Mouse (Mus musculus): ENCODE measurements around the gene Tango6. TPM values are rescaled to one million over a fixed set of nuclear protein-coding genes. Genes with fewer than 3 reads are reported as not detected.

Tango6 gene
- total and polyA plus RNA-seq, 3 experiments = 2.9 to 6.4 (median 4.5) TPM

- dilution Hi-C loops (cut with MboI; ENCODE audit: extremely low pct_ligation_motif_present, extremely low pct_unique_long_range_greater_than_20kb, low sequenced_read_pairs) (no loop called here), in situ Hi-C loops (cut with MboI; ENCODE audit: low pct_ligation_motif_present, low pct_unique_long_range_greater_than_20kb, low sequenced_read_pairs) (no loop called here)
- Histone ChIP-seq H3K27me3 (replicated peaks) (no peaks in the 10 kb centered on the region), H3K4me3 (replicated peaks in 1 of 3; ENCODE audit: low read depth in 2 of 3, low read length in 2 of 3, poor library complexity in 1 of 3) (no peak overlapping the region), H3K4me2 (ENCODE audit: insufficient read depth, low read depth, poor library complexity, severe bottlenecking) (no peak overlapping the region), H3K79me2 (replicated peaks; ENCODE audit: control insufficient read depth, extremely low read depth, insufficient read depth, poor library complexity, severe bottlenecking) (no peaks in the 10 kb centered on the region), H3K4me1 (ENCODE audit: control insufficient read depth in 1 of 2, insufficient read depth in 2 of 2) (peaks cover 3 to 15% of the 10 kb centered on the region in 2 experiments; a peak in 2 of 4 replicates), H3K36me3 (replicated peaks in 1 of 2; ENCODE audit: control insufficient read depth in 1 of 2, insufficient read depth in 1 of 2, low read length in 1 of 2) (peaks cover 2 to 27% of the 10 kb centered on the region in 2 experiments), H3K9me3 (replicated peaks; ENCODE audit: low read length) (no peaks in the 10 kb centered on the region), H3K27ac (ENCODE audit: insufficient read depth, low read depth) (no peak overlapping the region), H3K9ac (ENCODE audit: insufficient read depth, low read depth) (no peak overlapping the region)
- TF ChIP-seq NELFE (IDR thresholded peaks at IDR 0.05; ENCODE audit: low read depth, low read length) (no peak), GABPA (IDR thresholded peaks at IDR 0.05; ENCODE audit: insufficient replicate concordance, low read depth, low read length) (no peak), EP300 (IDR thresholded peaks at IDR 0.05; ENCODE audit: low read length) (no peak), MAZ (IDR thresholded peaks at IDR 0.05; ENCODE audit: low read depth, low read length) (no peak), JUND (conservative IDR thresholded peaks at IDR 0.05; ENCODE audit: low read depth, low read length) (no peak), UBTF (IDR thresholded peaks at IDR 0.05; ENCODE audit: low read depth, low read length) (no peak), ZMIZ1 (IDR thresholded peaks at IDR 0.05; ENCODE audit: low read depth, low read length) (no peak), HCFC1 (IDR thresholded peaks at IDR 0.05; ENCODE audit: low read depth, low read length) (no peak), MYC (IDR thresholded peaks at IDR 0.05; ENCODE audit: low read depth, low read length) (no peak), MAX (IDR thresholded peaks at IDR 0.05; ENCODE audit: low read length) (no peak), CTCF (conservative IDR thresholded peaks at IDR 0.05 in 1 of 2, IDR thresholded peaks at IDR 0.05 in 1 of 2; ENCODE audit: low read depth in 2 of 2, low read length in 2 of 2) (no peak), ZC3H11A (IDR thresholded peaks at IDR 0.05; ENCODE audit: low read depth, low read length) (no peak), PAX5 (IDR thresholded peaks at IDR 0.05; ENCODE audit: low read length) (no peak), TCF12 (IDR thresholded peaks at IDR 0.05; ENCODE audit: low read depth, low read length) (no peak), USF1 (IDR thresholded peaks at IDR 0.05; ENCODE audit: low read depth, low read length) (no peak), ETS1 (conservative IDR thresholded peaks at IDR 0.05; ENCODE audit: low read depth, low read length) (no peak)
- no peak for DNase-seq (ENCODE audit: extremely low read depth)
These were observed 134.3 kb downstream of the Tango6 start for GRCm38 (mm10) chr8:106817171-106817545.

- H3K9ac ChIP-seq (ENCODE audit: insufficient read depth, low read depth) = no peak overlapping the region
- peaks cover 3 to 15% of the 10 kb centered on the region in 2 experiments; a peak in 2 of 4 replicates for H3K4me1 ChIP-seq (ENCODE audit: control insufficient read depth in 1 of 2, insufficient read depth in 2 of 2)
- peaks cover 5 to 31% of the 10 kb centered on the region in 2 experiments for H3K36me3 ChIP-seq (replicated peaks in 1 of 2; ENCODE audit: control insufficient read depth in 1 of 2, insufficient read depth in 1 of 2, low read length in 1 of 2)
- H3K27ac ChIP-seq (ENCODE audit: insufficient read depth, low read depth) = no peak overlapping the region
- H3K9me3 ChIP-seq (replicated peaks; ENCODE audit: low read length) = no peaks in the 10 kb centered on the region
- peak; percentile 12 for DNase-seq (ENCODE audit: extremely low read depth)
- in situ Hi-C loops (cut with MboI; ENCODE audit: low pct_ligation_motif_present, low pct_unique_long_range_greater_than_20kb, low sequenced_read_pairs) (no loop called here), dilution Hi-C loops (cut with MboI; ENCODE audit: extremely low pct_ligation_motif_present, extremely low pct_unique_long_range_greater_than_20kb, low sequenced_read_pairs) (no loop called here)
- TF ChIP-seq JUND (conservative IDR thresholded peaks at IDR 0.05; ENCODE audit: low read depth, low read length) (no peak), KAT2A (IDR thresholded peaks at IDR 0.05; ENCODE audit: insufficient replicate concordance, low read length) (no peak), PAX5 (IDR thresholded peaks at IDR 0.05; ENCODE audit: low read length) (no peak), POLR2A (IDR thresholded peaks at IDR 0.05; ENCODE audit: low read depth, low read length) (no peak)
- no peaks in the 10 kb centered on the region for H3K27me3 ChIP-seq (replicated peaks)
- H3K4me2 ChIP-seq (ENCODE audit: insufficient read depth, low read depth, poor library complexity, severe bottlenecking) = no peak overlapping the region
- no peaks in the 10 kb centered on the region for H3K79me2 ChIP-seq (replicated peaks; ENCODE audit: control insufficient read depth, extremely low read depth, insufficient read depth, poor library complexity, severe bottlenecking)
- H3K4me3 ChIP-seq (replicated peaks in 1 of 3; ENCODE audit: low read depth in 2 of 3, low read length in 2 of 3, poor library complexity in 1 of 3) = no peak overlapping the region
These were observed 136.0 kb downstream of the Tango6 start for GRCm38 (mm10) chr8:106818626-106819515.

Measured in CH12.LX (cell line).